Mouse (Mus musculus) small intestine, adult 2 months (tissue): ENCODE results near the gene Smarcal1. TPM values are rescaled to one million over a fixed set of nuclear protein-coding genes. Genes with fewer than 3 reads are reported as not detected.

ENCODE experiments used
- H3K27ac ChIP-seq: fragments of 200-500 bp; 2 replicates; pipeline ENCODE4 v1.5.1; 2012; ENCODE audit warnings: low read depth, low read length, control low read depth, inconsistent platforms; ENCODE audit not compliant: insufficient read depth
- H3K27me3 ChIP-seq: fragments of 200-500 bp; 2 replicates; pipeline ENCODE4 v1.6.1; 2012; ENCODE audit warnings: mild to moderate bottlenecking, moderate library complexity, low read length, inconsistent platforms; ENCODE audit not compliant: control insufficient read depth, insufficient read depth
- H3K36me3 ChIP-seq: fragments of 200-500 bp; 2 replicates; pipeline ENCODE4 v1.6.1; 2012; ENCODE audit warnings: mild to moderate bottlenecking, low read length, control low read depth, inconsistent platforms; ENCODE audit not compliant: control insufficient read depth, insufficient read depth
- H3K4me1 ChIP-seq: fragments of 200-500 bp; 2 replicates; pipeline ENCODE4 v1.6.1; 2012; ENCODE audit warnings: low read length, inconsistent platforms, mixed read lengths; ENCODE audit not compliant: control insufficient read depth, insufficient read depth, insufficient read length
- H3K4me3 ChIP-seq: fragments of 200-500 bp; 2 replicates; pipeline ENCODE4 v1.5.1; 2012; ENCODE audit warnings: low read depth, mild to moderate bottlenecking, control low read depth, inconsistent platforms, low read length, moderate library complexity
- CTCF ChIP-seq: fragments of 200-500 bp; IDR thresholded peaks from 2 replicates; pipeline ENCODE4 v1.5.1; 2012; ENCODE audit warnings: low read depth, mild to moderate bottlenecking, control low read depth, inconsistent platforms, low read length, moderate library complexity, mixed read lengths; ENCODE audit not compliant: insufficient replicate concordance, insufficient read length; ENCODE audit errors: extremely low read depth
- POLR2A ChIP-seq: fragments of 200-500 bp; IDR thresholded peaks from 2 replicates; pipeline ENCODE4 v1.6.1; 2012; ENCODE audit warnings: low read depth, mild to moderate bottlenecking, control low read depth, inconsistent platforms, low read length, moderate library complexity
- WGBS: fragments of 180-500 bp; shearing (Covaris S2); methylation state at CpG from one replicate; pipeline ENCODE4 v1.1.7; 2018; 5-methylcytosine and 5-hydroxymethylcytosine counted together
- polyA plus RNA-seq: library from polyadenylated mRNA; depleted of rRNA; stranded (reverse); fragments of >200 nt; gene quantifications from 2 replicates; pipeline ENCODE4 v1.2.3, GENCODE M21; 2012

Gene Smarcal1
- polyA plus RNA-seq, 1 experiment: 11.8 TPM

- H3K27me3 ChIP-seq: no peaks in the 10 kb centered on the region
- H3K4me3 ChIP-seq: no peak overlapping the region
- peaks cover 19% of the 10 kb centered on the region; the same call in 1 of the 2 replicates for H3K36me3 ChIP-seq
- 94% methylated on average over 7 of the region's 7 CpGs for WGBS
- TF ChIP-seq POLR2A: no peak
- no peak for TF ChIP-seq CTCF
- no peaks in the 10 kb centered on the region for H3K4me1 ChIP-seq
- H3K27ac ChIP-seq: no peak overlapping the region
Measured at GRCm38 (mm10) chr1:72601233-72601632, 18.2 kb downstream of the Smarcal1 start.

GRCm38 (mm10) chr1:72602186-72602585 is 19.1 kb downstream of the Smarcal1 start:
- Histone ChIP-seq H3K27ac (no peak overlapping the region), H3K36me3 (peaks cover 14% of the 10 kb centered on the region; the same call in 1 of the 2 replicates), H3K4me1 (no peaks in the 10 kb centered on the region), H3K4me3 (no peak overlapping the region), H3K27me3 (no peaks in the 10 kb centered on the region)
- TF ChIP-seq POLR2A: no peak
- no peak for TF ChIP-seq CTCF
- 82% methylated on average over 5 of the region's 5 CpGs for WGBS

DNA sequence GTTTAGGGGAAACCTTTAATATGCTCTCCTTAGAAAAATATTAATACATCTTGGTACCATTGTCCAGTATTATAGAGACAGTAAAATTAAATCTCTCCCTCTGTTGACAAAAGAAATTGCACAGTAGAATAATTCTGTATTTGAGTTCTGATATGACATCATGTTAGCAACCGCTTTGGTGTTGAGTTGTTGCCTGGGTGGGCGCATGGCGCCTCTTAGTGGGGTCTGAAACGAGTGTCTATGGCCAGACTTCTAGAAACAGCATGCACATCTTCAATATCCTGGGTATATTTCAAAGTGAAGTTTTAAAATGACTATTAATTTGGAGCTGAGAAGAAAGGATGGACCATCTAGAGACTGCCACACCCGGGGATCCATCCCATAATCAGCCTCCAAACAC is 19.8 kb downstream of the Smarcal1 start:
- 94% methylated on average over 5 of the region's 5 CpGs for WGBS
- H3K4me3 ChIP-seq: no peak overlapping the region
- no peaks in the 10 kb centered on the region for H3K4me1 ChIP-seq
- TF ChIP-seq CTCF: no peak
- TF ChIP-seq POLR2A: no peak
- H3K36me3 ChIP-seq: peaks cover 14% of the 10 kb centered on the region; the same call in 1 of the 2 replicates
- H3K27me3 ChIP-seq: no peaks in the 10 kb centered on the region
- no peak overlapping the region for H3K27ac ChIP-seq

GRCm38 (mm10) chr1:72606186-72606673 is 23.2 kb downstream of the Smarcal1 start:
- TF ChIP-seq POLR2A (no peak), CTCF (no peak)
- no peaks in the 10 kb centered on the region for H3K27me3 ChIP-seq
- 85% methylated on average over 12 of the region's 12 CpGs for WGBS
- H3K4me3 ChIP-seq: no peak overlapping the region
- no peak overlapping the region for H3K27ac ChIP-seq
- H3K4me1 ChIP-seq: no peaks in the 10 kb centered on the region
- H3K36me3 ChIP-seq: peaks cover 12% of the 10 kb centered on the region; the same call in 1 of the 2 replicates

DNA sequence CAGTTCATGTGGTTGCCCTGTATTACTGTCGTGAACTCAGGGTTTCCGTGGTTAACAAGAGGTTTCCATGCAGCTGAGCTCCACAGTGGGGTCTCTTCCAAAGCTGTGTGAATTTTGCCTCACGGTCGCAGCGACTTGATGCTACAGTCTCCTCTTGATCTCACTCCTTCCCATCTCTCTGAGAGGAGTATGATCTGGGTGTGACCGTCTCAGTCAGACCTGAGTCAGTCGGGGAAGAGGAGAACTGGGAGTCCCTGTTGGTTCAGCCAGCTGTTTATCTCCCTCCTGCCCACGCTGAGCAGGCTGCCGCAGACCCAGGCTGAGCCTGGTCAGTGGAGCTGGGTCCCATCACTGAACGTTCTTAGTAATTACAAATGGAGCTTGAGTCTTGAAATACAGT is 26.1 kb downstream of the Smarcal1 start:
- H3K36me3 ChIP-seq: peaks cover 17% of the 10 kb centered on the region; the same call in 1 of the 2 replicates
- H3K4me3 ChIP-seq: no peak overlapping the region
- TF ChIP-seq CTCF (no peak), POLR2A (no peak)
- no peaks in the 10 kb centered on the region for H3K27me3 ChIP-seq
- 87% methylated on average over 10 of the region's 10 CpGs for WGBS
- no peaks in the 10 kb centered on the region for H3K4me1 ChIP-seq
- no peak overlapping the region for H3K27ac ChIP-seq

GRCm38 (mm10) chr1:72609887-72610877 is 27.1 kb downstream of the Smarcal1 start:
- WGBS: 89% methylated on average over 23 of the region's 23 CpGs
- Histone ChIP-seq H3K4me1 (no peaks in the 10 kb centered on the region), H3K36me3 (peaks cover 22% of the 10 kb centered on the region; the same call in 1 of the 2 replicates), H3K27me3 (no peaks in the 10 kb centered on the region), H3K27ac (no peak overlapping the region), H3K4me3 (no peak overlapping the region)
- TF ChIP-seq CTCF (no peak), POLR2A (no peak)

DNA sequence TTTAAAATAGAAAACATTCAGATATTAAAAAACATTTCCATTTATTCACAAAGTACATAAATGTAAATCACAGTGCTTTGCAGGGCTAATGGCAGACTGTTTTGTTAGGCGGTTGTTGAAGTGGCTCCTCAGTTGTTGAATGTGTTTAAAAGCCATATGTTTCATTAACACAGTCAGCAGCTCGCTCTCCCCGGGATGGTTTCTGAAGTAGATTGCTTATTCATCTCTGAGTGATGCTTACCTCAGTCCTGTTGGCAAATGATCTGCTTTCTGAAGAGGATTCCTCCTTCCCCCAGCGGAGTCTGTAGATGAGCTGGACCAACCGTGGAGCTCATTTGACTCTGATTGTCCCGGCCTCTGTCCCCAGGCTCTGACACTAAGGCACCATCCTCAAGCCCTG is 29.1 kb downstream of the Smarcal1 start:
- Histone ChIP-seq H3K4me1 (no peaks in the 10 kb centered on the region), H3K27me3 (no peaks in the 10 kb centered on the region), H3K36me3 (peaks cover 30% of the 10 kb centered on the region), H3K4me3 (no peak overlapping the region), H3K27ac (no peak overlapping the region)
- TF ChIP-seq POLR2A (no peak), CTCF (no peak)
- WGBS: 95% methylated on average over 6 of the region's 6 CpGs
